Mouse (Mus musculus) cerebellum, postnatal 36 days (tissue): ENCODE results near the gene Gm6763.
A peak's percentile ranks its signal among the peaks of the same experiment; 100 is the strongest.
"Not testable (repeated sequence)": the region's sequence is repeated elsewhere in the genome, so short reads cannot be mapped to it uniquely, and the experiment has no call there.

Source experiments
- DNase-seq, 2 experiments: peaks; one replicate each; pipeline ENCODE4 v3.0.0; 2021 to 2022; ENCODE audit warnings: mixed read lengths in 2 of 2

Gene Gm6763

GRCm38 (mm10) chr10:104151197-104151596 is at the start of gene Gm6763:
Gm6763 (plus strand) TSS chr10:104151497.
- DNase-seq, result not testable (repeated sequence)

GRCm38 (mm10) chr10:104110044-104110443 is 41.3 kb upstream of the Gm6763 start:
- peak; percentile 6 to 8 for DNase-seq

- no peak for DNase-seq
Observed at GRCm38 (mm10) chr10:104118312-104118711, 33.0 kb upstream of the Gm6763 start.

GRCm38 (mm10) chr10:104142687-104143086 is 8.6 kb upstream of the Gm6763 start, which contains the start of gene Gm21293:
Gm21293 (plus strand) TSS chr10:104142987.
- DNase-seq, result not testable (repeated sequence)

GRCm38 (mm10) chr10:104159706-104160105 is 8.4 kb downstream of the Gm6763 start, which contains the start of gene Gm8764:
Gm8764 (plus strand) TSS chr10:104160006.
- DNase-seq, result not testable (repeated sequence)

- not testable (repeated sequence) for DNase-seq
Observed at GRCm38 (mm10) chr10:104168215-104168614, 16.9 kb downstream of the Gm6763 start, which contains the start of gene Gm21304. Gm21304 (plus strand) TSS chr10:104168515.

- not testable (repeated sequence) for DNase-seq
Observed at GRCm38 (mm10) chr10:104176724-104177123, 25.4 kb downstream of the Gm6763 start, which contains the start of gene Gm21312. Gm21312 (plus strand) TSS chr10:104177024.

- DNase-seq, result not testable (repeated sequence)
Observed at GRCm38 (mm10) chr10:104185233-104185632, 33.9 kb downstream of the Gm6763 start, which contains the start of gene Gm20765. Gm20765 (plus strand) TSS chr10:104185533.

- DNase-seq, result not testable (repeated sequence)
Observed at GRCm38 (mm10) chr10:104193742-104194141, 42.4 kb downstream of the Gm6763 start, which contains the start of gene Gm4340. Gm4340 (plus strand) TSS chr10:104194042.
